Mouse (Mus musculus) liver, embryonic 16.5 days (tissue): Measurements from ENCODE around the gene Tmem220. TPM values are rescaled to one million over a fixed set of nuclear protein-coding genes. Genes with fewer than 3 reads are reported as not detected.
A peak's percentile ranks its signal among the peaks of the same experiment; 100 is the strongest.

Source experiments
- ATAC-seq: fragments of 200-750 bp; cut with Nextera tagmentation; 2 replicates; pipeline ENCODE4 v1.8.0; 2017; ENCODE audit warnings: low read depth, mild to moderate bottlenecking, moderate number of reproducible peaks, moderate library complexity
- H3K27ac ChIP-seq: fragments of 300-500 bp; sonication (generic); 2 replicates; pipeline ENCODE4 v1.5.1; 2014; ENCODE audit warnings: mild to moderate bottlenecking, low read length
- H3K27me3 ChIP-seq: fragments of 300-500 bp; sonication (generic); 2 replicates; pipeline ENCODE4 v1.6.1; 2014; ENCODE audit warnings: low read depth, low read length, mixed read lengths; ENCODE audit not compliant: control insufficient read depth, insufficient read depth
- H3K36me3 ChIP-seq: fragments of 300-500 bp; sonication (generic); 2 replicates; pipeline ENCODE4 v1.6.1; 2014; ENCODE audit warnings: mild to moderate bottlenecking; ENCODE audit not compliant: control insufficient read depth, insufficient read depth
- H3K4me1 ChIP-seq: fragments of 300-500 bp; sonication (generic); 2 replicates; pipeline ENCODE4 v1.6.1; 2014; ENCODE audit warnings: low read depth, low read length, mixed read lengths; ENCODE audit not compliant: control insufficient read depth
- H3K4me2 ChIP-seq: fragments of 300-500 bp; sonication (generic); 2 replicates; pipeline ENCODE4 v1.6.1; 2014; ENCODE audit warnings: low read depth, low read length, mixed read lengths
- H3K4me3 ChIP-seq: fragments of 300-500 bp; sonication (generic); 2 replicates; pipeline ENCODE4 v1.5.1; 2014; ENCODE audit warnings: low read depth, mild to moderate bottlenecking, low read length
- H3K9ac ChIP-seq: fragments of 300-500 bp; sonication (generic); 2 replicates; pipeline ENCODE4 v1.6.1; 2014; ENCODE audit warnings: low read depth, low read length
- H3K9me3 ChIP-seq: fragments of 300-500 bp; sonication (generic); replicated peaks from 2 replicates; pipeline ENCODE4 v1.6.1; 2016; ENCODE audit warnings: low read length; ENCODE audit not compliant: control insufficient read depth
- WGBS: fragments of 180-500 bp; shearing (Covaris S2); extraction: QIAGEN DNeasy Blood & Tissue Kit; methylation state at CpG from one replicate; pipeline ENCODE4 v1.1.7; 2014; ENCODE audit not compliant: insufficient replicate concordance; 5-methylcytosine and 5-hydroxymethylcytosine counted together
- polyA plus RNA-seq: library from polyadenylated mRNA; unstranded; fragments of >200 nt; fragmentation: Nextera tagmentation; extraction: Ambion mirVana; gene quantifications from 2 replicates; pipeline ENCODE4 v1.2.1, GENCODE M21; 2015

Tmem220 gene
- polyA plus RNA-seq, result 2.6 and 3.3 TPM in 2 replicates

GRCm38 (mm10) chr11:67024867-67025477, at the start of gene Tmem220:
Gene Tmem220, plus strand, starts transcription at chr11:67025154.
- Histone ChIP-seq H3K4me3 (peak within 1 kb of the TSS; percentile 61), H3K36me3 (no peaks in the 10 kb centered on the region), H3K9ac (peak within 1 kb of the TSS; percentile 70), H3K27ac (0 out of 2 replicates have a peak within 1 kb of the TSS, but pooled peaks have one; percentile 8), H3K27me3 (no peaks in the 10 kb centered on the region), H3K9me3 (no peaks in the 10 kb centered on the region), H3K4me2 (peak within 1 kb of the TSS; percentile 71), H3K4me1 (peaks cover 9% of the 10 kb centered on the region)
- WGBS, result 2% methylated on average over 35 of the region's 35 CpGs
- peak; percentile 100 for ATAC-seq

- no peak overlapping the region for H3K4me3 ChIP-seq
- 63% methylated on average over 7 of the region's 7 CpGs for whole genome bisulfite sequencing
- no peaks in the 10 kb centered on the region for H3K4me1 ChIP-seq
- no peak overlapping the region for H3K9ac ChIP-seq
- no peaks in the 10 kb centered on the region for H3K27me3 ChIP-seq
- H3K36me3 ChIP-seq, result no peaks in the 10 kb centered on the region
- no peak overlapping the region for H3K27ac ChIP-seq
- H3K4me2 ChIP-seq, result no peak overlapping the region
- ATAC-seq, result no peak
- no peaks in the 10 kb centered on the region for H3K9me3 ChIP-seq
Measured at GRCm38 (mm10) chr11:66975606-66976330, 49.2 kb upstream of the Tmem220 start.

GRCm38 (mm10) chr11:66981336-66982115, 43.4 kb upstream of the Tmem220 start:
- Histone ChIP-seq H3K36me3 (no peaks in the 10 kb centered on the region), H3K9me3 (no peaks in the 10 kb centered on the region), H3K4me1 (no peaks in the 10 kb centered on the region; the same call in 1 of the 2 replicates), H3K27me3 (peaks cover 5% of the 10 kb centered on the region; the same call in 1 of the 2 replicates), H3K4me3 (no peak overlapping the region), H3K4me2 (no peak overlapping the region), H3K9ac (no peak overlapping the region), H3K27ac (no peak overlapping the region)
- WGBS, result 61% methylated on average over 15 of the region's 15 CpGs
- no peak for ATAC-seq

- Histone ChIP-seq H3K9me3 (no peaks in the 10 kb centered on the region), H3K4me2 (no peak overlapping the region), H3K4me3 (no peak overlapping the region), H3K36me3 (no peaks in the 10 kb centered on the region), H3K27ac (no peak overlapping the region), H3K4me1 (no peaks in the 10 kb centered on the region; the same call in 1 of the 2 replicates), H3K9ac (no peak overlapping the region), H3K27me3 (peaks cover 5% of the 10 kb centered on the region; the same call in 1 of the 2 replicates)
- 33% methylated on average over 6 of the region's 6 CpGs for whole genome bisulfite sequencing
- ATAC-seq, result no peak
Measured at GRCm38 (mm10) chr11:66982794-66983193, 42.2 kb upstream of the Tmem220 start.

GRCm38 (mm10) chr11:66983422-66984164, 41.4 kb upstream of the Tmem220 start:
- 50% methylated on average over 11 of the region's 11 CpGs for WGBS
- no peaks in the 10 kb centered on the region for H3K36me3 ChIP-seq

GRCm38 (mm10) chr11:66984165-66985135, 40.5 kb upstream of the Tmem220 start:
- no peak overlapping the region for H3K27ac ChIP-seq

More at GRCm38 (mm10) chr11:66983422-66984164, 41.4 kb upstream of the Tmem220 start:
- Histone ChIP-seq H3K4me1 (no peaks in the 10 kb centered on the region; the same call in 1 of the 2 replicates), H3K27me3 (peaks cover 5% of the 10 kb centered on the region; the same call in 1 of the 2 replicates), H3K4me2 (no peak overlapping the region), H3K9me3 (no peaks in the 10 kb centered on the region), H3K9ac (no peak overlapping the region), H3K4me3 (no peak overlapping the region), H3K27ac (no peak overlapping the region)
- no peak for ATAC-seq

GRCm38 (mm10) chr11:66985136-66985702, 39.7 kb upstream of the Tmem220 start:
- WGBS, result 18% methylated on average over 11 of the region's 11 CpGs
- no peaks in the 10 kb centered on the region; the same call in 1 of the 2 replicates for H3K4me1 ChIP-seq
- H3K4me3 ChIP-seq, result peak overlapping the region; percentile 63
- no peaks in the 10 kb centered on the region for H3K36me3 ChIP-seq
- H3K27ac ChIP-seq, result no peak overlapping the region
- H3K9me3 ChIP-seq, result no peaks in the 10 kb centered on the region
- ATAC-seq, result no peak
- H3K9ac ChIP-seq, result peak overlapping the region; percentile 39; the same call in 1 of the 2 replicates
- peak overlapping the region; percentile 61 for H3K4me2 ChIP-seq
- peaks cover 5% of the 10 kb centered on the region; the same call in 1 of the 2 replicates for H3K27me3 ChIP-seq

More at GRCm38 (mm10) chr11:66984165-66985135, 40.5 kb upstream of the Tmem220 start:
- Histone ChIP-seq H3K4me1 (no peaks in the 10 kb centered on the region; the same call in 1 of the 2 replicates), H3K36me3 (no peaks in the 10 kb centered on the region), H3K9me3 (no peaks in the 10 kb centered on the region), H3K4me2 (peak overlapping the region; percentile 61), H3K27me3 (peaks cover 5% of the 10 kb centered on the region; the same call in 1 of the 2 replicates), H3K9ac (no peak overlapping the region; the same call in 1 of the 2 replicates), H3K4me3 (peak overlapping the region; percentile 63)
- ATAC-seq, result no peak
- WGBS, result 7% methylated on average over 28 of the region's 28 CpGs
